Mouse (Mus musculus): Measurements from ENCODE around the gene Snx22. TPM values are rescaled to one million over a fixed set of nuclear protein-coding genes. Genes with fewer than 3 reads are reported as not detected.

Gene Snx22
- total and polyA plus RNA-seq, 3 experiments, result 0.43 to 10.1 TPM; not detected in 1

- Histone ChIP-seq H3K9me3 (replicated peaks; ENCODE audit: insufficient read depth, low read length) (no peaks in the 10 kb centered on the region), H3K36me3 (ENCODE audit: control insufficient read depth in 1 of 2, insufficient read depth in 2 of 2, low read length in 2 of 2) (peaks cover 5 to 8% of the 10 kb centered on the region in 2 experiments), H3K4me1 (ENCODE audit: control insufficient read depth in 1 of 2, insufficient read depth in 2 of 2, low read length in 2 of 2) (peaks cover 0 to 6% of the 10 kb centered on the region in 2 experiments; a peak in 2 of 4 replicates), H3K27ac (ENCODE audit: control insufficient read depth, low read depth, low read length) (no peak overlapping the region), H3K79me2 (ENCODE audit: control insufficient read depth, insufficient read depth, low read length, poor library complexity) (no peaks in the 10 kb centered on the region), H3K4me3 (ENCODE audit: control insufficient read depth in 1 of 2, insufficient read depth in 1 of 2, low read depth in 2 of 2, low read length in 2 of 2) (no peak overlapping the region), H3K27me3 (ENCODE audit: control insufficient read depth in 1 of 2, insufficient read depth in 2 of 2, low read length in 2 of 2) (no peaks in the 10 kb centered on the region), H3K9ac (ENCODE audit: control insufficient read depth, low read depth, low read length, poor library complexity, severe bottlenecking) (no peak overlapping the region)
- DNase-seq (ENCODE audit: low read depth, low spot score), result no peak
- TF ChIP-seq USF1 (IDR thresholded peaks at IDR 0.05; ENCODE audit: low read depth, low read length) (no peak), HCFC1 (IDR thresholded peaks at IDR 0.05; ENCODE audit: low read depth, low read length) (no peak), RAD21 (IDR thresholded peaks at IDR 0.05; ENCODE audit: low read depth, low read length) (no peak), POLR2AphosphoS5 (IDR thresholded peaks at IDR 0.05; ENCODE audit: borderline replicate concordance, low read depth, low read length) (no peak), TCF12 (IDR thresholded peaks at IDR 0.05; ENCODE audit: low read depth, low read length) (no peak), GATA1 (IDR thresholded peaks at IDR 0.05; ENCODE audit: low read depth, low read length) (no peak), E2F4 (IDR thresholded peaks at IDR 0.05; ENCODE audit: borderline replicate concordance, low read depth, low read length) (no peak), GABPA (IDR thresholded peaks at IDR 0.05; ENCODE audit: low read depth, low read length) (no peak), ELF1 (IDR thresholded peaks at IDR 0.05; ENCODE audit: low read depth, low read length) (no peak)
These were observed 2.7 kb downstream of the Snx22 start for GRCm38 (mm10) chr9:66066791-66067190.

GRCm38 (mm10) chr9:66064316-66064715, 5.2 kb downstream of the Snx22 start:
- H3K9me3 ChIP-seq (replicated peaks; ENCODE audit: insufficient read depth, low read length), result no peaks in the 10 kb centered on the region
- no peak for DNase-seq (ENCODE audit: low read depth, low spot score)
- no peaks in the 10 kb centered on the region for H3K27me3 ChIP-seq (ENCODE audit: control insufficient read depth in 1 of 2, insufficient read depth in 2 of 2, low read length in 2 of 2)
- no peak overlapping the region for H3K4me3 ChIP-seq (ENCODE audit: control insufficient read depth in 1 of 2, insufficient read depth in 1 of 2, low read depth in 2 of 2, low read length in 2 of 2)
- peaks cover 14% of the 10 kb centered on the region for H3K79me2 ChIP-seq (ENCODE audit: control insufficient read depth, insufficient read depth, low read length, poor library complexity)
- H3K36me3 ChIP-seq (ENCODE audit: control insufficient read depth in 1 of 2, insufficient read depth in 2 of 2, low read length in 2 of 2), result peaks cover 8 to 9% of the 10 kb centered on the region in 2 experiments
- peaks cover 0 to 4% of the 10 kb centered on the region in 2 experiments; a peak in 2 of 4 replicates for H3K4me1 ChIP-seq (ENCODE audit: control insufficient read depth in 1 of 2, insufficient read depth in 2 of 2, low read length in 2 of 2)
- no peak overlapping the region for H3K9ac ChIP-seq (ENCODE audit: control insufficient read depth, low read depth, low read length, poor library complexity, severe bottlenecking)
- H3K27ac ChIP-seq (ENCODE audit: control insufficient read depth, low read depth, low read length), result no peak overlapping the region
- TF ChIP-seq POLR2AphosphoS2 (IDR thresholded peaks at IDR 0.05; ENCODE audit: low read length) (no peak), POLR2AphosphoS5 (IDR thresholded peaks at IDR 0.05; ENCODE audit: borderline replicate concordance, low read depth, low read length) (no peak)

GRCm38 (mm10) chr9:66063446-66063845, 6.1 kb downstream of the Snx22 start:
- H3K27ac ChIP-seq (ENCODE audit: control insufficient read depth, low read depth, low read length), result no peak overlapping the region
- TF ChIP-seq RAD21 (IDR thresholded peaks at IDR 0.05; ENCODE audit: low read depth, low read length), result no peak
- no peak for TF ChIP-seq MXI1 (IDR thresholded peaks at IDR 0.05; ENCODE audit: low read depth, low read length)
- TF ChIP-seq HCFC1 (IDR thresholded peaks at IDR 0.05; ENCODE audit: low read depth, low read length), result no peak
- no peak for TF ChIP-seq MYB (IDR thresholded peaks at IDR 0.05; ENCODE audit: low read depth, low read length)
- TF ChIP-seq GATA1 (IDR thresholded peaks at IDR 0.05; ENCODE audit: low read depth, low read length), result no peak
- TF ChIP-seq USF2 (IDR thresholded peaks at IDR 0.05; ENCODE audit: borderline replicate concordance in 1 of 2, insufficient read depth in 1 of 2, low read depth in 1 of 2, low read length in 2 of 2), result no peak
- TF ChIP-seq UBTF (IDR thresholded peaks at IDR 0.05; ENCODE audit: borderline replicate concordance, insufficient read depth, low read depth, low read length), result no peak
- TF ChIP-seq SIN3A (IDR thresholded peaks at IDR 0.05; ENCODE audit: low read length), result no peak
- no peak for TF ChIP-seq USF1 (IDR thresholded peaks at IDR 0.05; ENCODE audit: low read depth, low read length)
- no peak for TF ChIP-seq ZNF384 (IDR thresholded peaks at IDR 0.05; ENCODE audit: low read depth, low read length)
- no peak for TF ChIP-seq E2F4 (IDR thresholded peaks at IDR 0.05; ENCODE audit: borderline replicate concordance, low read depth, low read length)
- TF ChIP-seq GABPA (IDR thresholded peaks at IDR 0.05; ENCODE audit: low read depth, low read length), result no peak
- no peak for TF ChIP-seq MAX (IDR thresholded peaks at IDR 0.05; ENCODE audit: low read length)
- no peak for TF ChIP-seq TCF12 (IDR thresholded peaks at IDR 0.05; ENCODE audit: low read depth, low read length)
- peaks cover 8 to 9% of the 10 kb centered on the region in 2 experiments for H3K36me3 ChIP-seq (ENCODE audit: control insufficient read depth in 1 of 2, insufficient read depth in 2 of 2, low read length in 2 of 2)
- H3K79me2 ChIP-seq (ENCODE audit: control insufficient read depth, insufficient read depth, low read length, poor library complexity), result peaks cover 14% of the 10 kb centered on the region
- no peak overlapping the region for H3K4me3 ChIP-seq (ENCODE audit: control insufficient read depth in 1 of 2, insufficient read depth in 1 of 2, low read depth in 2 of 2, low read length in 2 of 2)
- no peak overlapping the region for H3K9ac ChIP-seq (ENCODE audit: control insufficient read depth, low read depth, low read length, poor library complexity, severe bottlenecking)
- no peaks in the 10 kb centered on the region for H3K9me3 ChIP-seq (replicated peaks; ENCODE audit: insufficient read depth, low read length)
- peaks cover 3 to 7% of the 10 kb centered on the region in 2 experiments; a peak in 3 of 4 replicates for H3K4me1 ChIP-seq (ENCODE audit: control insufficient read depth in 1 of 2, insufficient read depth in 2 of 2, low read length in 2 of 2)
- no peak for DNase-seq (ENCODE audit: low read depth, low spot score)
- H3K27me3 ChIP-seq (ENCODE audit: control insufficient read depth in 1 of 2, insufficient read depth in 2 of 2, low read length in 2 of 2), result no peaks in the 10 kb centered on the region

Measured in MEL (cell line).